Mouse (Mus musculus) left cerebral cortex, postnatal 14 days (tissue): ENCODE data around the gene Shank1. TPM values are rescaled to one million over a fixed set of nuclear protein-coding genes. Genes with fewer than 3 reads are reported as not detected.
"Not testable (repeated sequence)": the region's sequence is repeated elsewhere in the genome, so short reads cannot be mapped to it uniquely, and the experiment has no call there.

Source experiments
- DNase-seq, 2 experiments: peaks; one replicate each; pipeline ENCODE4 v3.0.0; 2021 to 2022; ENCODE audit warnings: low spot score in 2 of 2, mixed read lengths in 1 of 2
- intact Hi-C: fragments of 180-260 bp; cut with DNase I; formaldehyde crosslinking; loops from one replicate; pipeline ENCODE4 v1.15.1; 2025
- long read RNA-seq, 2 experiments: library from polyadenylated mRNA; stranded (forward); transcript quantifications; one replicate each; pipeline ENCODE4 v2.0.0; 2021
- total RNA-seq, 2 experiments: library from RNA; stranded (reverse); gene quantifications; 2 replicates each; pipeline ENCODE4 v1.2.3; 2021

The Shank1 gene
- total RNA-seq: 100 to 1,000 TPM; 512 to 537 TPM
- long read RNA-seq, experiment 1, partial matches to known transcripts: 4 of 40 reads
- long read RNA-seq, experiment 1, other reads (novel, unspliced or antisense): 36 of 40 reads
- long read RNA-seq, experiment 2, partial matches to known transcripts: 3 of 37 reads
- long read RNA-seq, experiment 2, other reads (novel, unspliced or antisense): 34 of 37 reads

GRCm38 (mm10) chr7:44309475-44310284, at the start of gene Shank1:
TSS of gene Shank1 (plus strand) at chr7:44310253.
- DNase-seq: no peak
- intact Hi-C loops: no loop called here

GRCm38 (mm10) chr7:44260410-44260809, 49.6 kb upstream of the Shank1 start:
- intact Hi-C loops: loop anchor here (5.0 kb wide), 1 partner anchor 57 kb away; no protein-coding TSS in a partner anchor
- no peak for DNase-seq

- no peak for DNase-seq
- intact Hi-C loops: loop anchor here (5.0 kb wide), 1 partner anchor 56 kb away; no protein-coding TSS in a partner anchor
These were observed 48.9 kb upstream of the Shank1 start, which contains the start of gene Gm15517 for GRCm38 (mm10) chr7:44261147-44261546. TSS of gene Gm15517 (plus strand) at chr7:44261447.

- intact Hi-C loops: loop anchor here (1.0 to 5.0 kb wide), 2 partner anchors 54 to 88 kb away; no protein-coding TSS in a partner anchor
- DNase-seq: peak; percentile 97 to 99
These were observed 47.0 kb upstream of the Shank1 start for GRCm38 (mm10) chr7:44262791-44263643.

- intact Hi-C loops: no loop called here
- DNase-seq: no peak
These were observed 41.9 kb upstream of the Shank1 start for GRCm38 (mm10) chr7:44268117-44268516.

- no peak for DNase-seq
- intact Hi-C loops: no loop called here
These were observed 40.7 kb upstream of the Shank1 start for GRCm38 (mm10) chr7:44269397-44269796.

- DNase-seq: peak in 1 of 2 experiments; percentile 8
- intact Hi-C loops: no loop called here
These were observed 38.7 kb upstream of the Shank1 start for GRCm38 (mm10) chr7:44271309-44271708.

- intact Hi-C loops: no loop called here
- DNase-seq: no peak
These were observed 37.5 kb upstream of the Shank1 start for GRCm38 (mm10) chr7:44272546-44272945.

GRCm38 (mm10) chr7:44273446-44273845, 36.6 kb upstream of the Shank1 start:
- intact Hi-C loops: no loop called here
- DNase-seq: no peak

GRCm38 (mm10) chr7:44274096-44274495, 36.0 kb upstream of the Shank1 start:
- DNase-seq: no peak
- intact Hi-C loops: no loop called here

- intact Hi-C loops: no loop called here
- no peak for DNase-seq
These were observed 34.5 kb upstream of the Shank1 start for GRCm38 (mm10) chr7:44275546-44275945.

- DNase-seq: no peak
- intact Hi-C loops: no loop called here
These were observed 33.4 kb upstream of the Shank1 start for GRCm38 (mm10) chr7:44276461-44277249.

- intact Hi-C loops: no loop called here
- peak; percentile 67 to 75 for DNase-seq
These were observed 32.8 kb upstream of the Shank1 start for GRCm38 (mm10) chr7:44277250-44277622.

GRCm38 (mm10) chr7:44280959-44281358, 29.1 kb upstream of the Shank1 start:
- intact Hi-C loops: no loop called here
- DNase-seq: no peak

GRCm38 (mm10) chr7:44281586-44281985, 28.5 kb upstream of the Shank1 start:
- DNase-seq: no peak
- intact Hi-C loops: no loop called here

GRCm38 (mm10) chr7:44287760-44288159, 22.3 kb upstream of the Shank1 start:
- intact Hi-C loops: no loop called here
- DNase-seq: no peak

GRCm38 (mm10) chr7:44290986-44291385, 19.1 kb upstream of the Shank1 start:
- DNase-seq: no peak
- intact Hi-C loops: no loop called here

GRCm38 (mm10) chr7:44291418-44291817, 18.6 kb upstream of the Shank1 start:
- intact Hi-C loops: no loop called here
- no peak for DNase-seq

- DNase-seq, intact Hi-C loops: not testable (repeated sequence)
These were observed 12.6 kb upstream of the Shank1 start for GRCm38 (mm10) chr7:44297501-44297900.
